Comparison of ENCODE assay signal across 9 mouse cellular contexts in genomic region chr1:152815265-152815701, GRCm38 (mm10). TPM values are rescaled to one million over a fixed set of nuclear protein-coding genes. Genes with fewer than 3 reads are reported as not detected.
A peak's percentile ranks its signal among the peaks of the same experiment; 100 is the strongest.
DNase-seq lines count a peak whose midpoint lies in the region; ATAC-seq lines count a peak whose summit lies in the region.
"Had no signal": no experiment of that assay in that cellular context is flagged by ENCODE, and none has a peak within 500 bp of the region (broad histone marks: within the 10 kb centered on the region; RNA-seq: fewer than 3 reads in every experiment).

No protein-coding gene starts in this region.

- H3K9me3 ChIP-seq in hindbrain, embryonic 10.5 days: no peaks in the 10 kb centered on the region
- H3K9me3 ChIP-seq in liver, embryonic 16.5 days (replicated peaks; ENCODE audit: control insufficient read depth, low read length): no peaks in the 10 kb centered on the region
- no peaks in the 10 kb centered on the region for H3K9me3 ChIP-seq in neural tube, embryonic 13.5 days

- peak; percentile 71 for DNase-seq in adrenal gland, postnatal 14 days
- DNase-seq in adrenal gland, adult 8-10 months: no peak
- peak; percentile 64 to 69 for DNase-seq in B cell, adult 2 months
- DNase-seq in embryo, embryonic 11 days: peak; percentile 56
- peak; percentile 79 for DNase-seq in hindbrain, embryonic 10.5 days (ENCODE audit: low spot score)
- DNase-seq in left cerebral cortex, postnatal 36 days (ENCODE audit: low spot score in 2 of 2): no peak

- H3K4me2 ChIP-seq in liver, embryonic 16.5 days (ENCODE audit: low read depth, low read length): 0 out of 2 replicates have a peak overlapping the region, but pooled peaks have one; percentile 13
- peak overlapping the region; percentile 18; the same call in 1 of the 2 replicates for H3K4me2 ChIP-seq in neural tube, embryonic 13.5 days

- intact Hi-C loops in left cerebral cortex, postnatal 36 days (cut with DNase I): loop anchor here (5.0 kb wide), 1 partner anchor 48 kb away; the partner anchor contains the start of genes Arpc5 and Rgl1

- H3K27me3 ChIP-seq in hindbrain, embryonic 10.5 days (ENCODE audit: insufficient read depth, poor library complexity, severe bottlenecking): no peaks in the 10 kb centered on the region
- no peaks in the 10 kb centered on the region for H3K27me3 ChIP-seq in liver, embryonic 16.5 days (ENCODE audit: control insufficient read depth, insufficient read depth, low read depth, low read length)
- no peaks in the 10 kb centered on the region for H3K27me3 ChIP-seq in neural tube, embryonic 13.5 days

- H3K4me1 ChIP-seq in hindbrain, embryonic 10.5 days (replicated peaks): peaks cover 71% of the 10 kb centered on the region
- no peaks in the 10 kb centered on the region for H3K4me1 ChIP-seq in liver, embryonic 16.5 days (ENCODE audit: control insufficient read depth, low read depth, low read length)
- peaks cover 38% of the 10 kb centered on the region for H3K4me1 ChIP-seq in neural tube, embryonic 13.5 days (replicated peaks)

- H3K9ac ChIP-seq in liver, embryonic 16.5 days (ENCODE audit: low read depth, low read length): no peak overlapping the region
- H3K9ac ChIP-seq in neural tube, embryonic 13.5 days: no peak overlapping the region

- peak; percentile 53 for ATAC-seq in liver, embryonic 16.5 days (ENCODE audit: low read depth)
- ATAC-seq in neural tube, embryonic 13.5 days (ENCODE audit: low read depth): peak; percentile 79

- WGBS in hindbrain, embryonic 10.5 days: 28% methylated on average over 7 of the region's 7 CpGs
- WGBS in liver, embryonic 16.5 days (ENCODE audit: insufficient replicate concordance): 54% methylated on average over 7 of the region's 7 CpGs
- 23% methylated on average over 7 of the region's 7 CpGs for WGBS in neural tube, embryonic 13.5 days

- peak overlapping the region; percentile 87 for H3K27ac ChIP-seq in hindbrain, embryonic 10.5 days
- no peak overlapping the region for H3K27ac ChIP-seq in liver, embryonic 16.5 days (ENCODE audit: low read length)
- peak overlapping the region; percentile 42; the same call in 1 of the 2 replicates for H3K27ac ChIP-seq in neural tube, embryonic 13.5 days (replicated peaks)
- H3K27ac ChIP-seq: macrophage had no signal

- no peak overlapping the region for H3K4me3 ChIP-seq in hindbrain, embryonic 10.5 days
- no peak overlapping the region for H3K4me3 ChIP-seq in liver, embryonic 16.5 days (ENCODE audit: low read depth, low read length)
- H3K4me3 ChIP-seq in neural tube, embryonic 13.5 days: no peak overlapping the region

- H3K36me3 ChIP-seq in hindbrain, embryonic 10.5 days: no peaks in the 10 kb centered on the region
- no peaks in the 10 kb centered on the region for H3K36me3 ChIP-seq in liver, embryonic 16.5 days (ENCODE audit: control insufficient read depth, insufficient read depth)
- no peaks in the 10 kb centered on the region for H3K36me3 ChIP-seq in neural tube, embryonic 13.5 days

RNA-seq across cellular contexts. Expression of gene Ncf2, which starts 15.3 kb away (rescaled TPM):
- 4.9 and 7.7 TPM in 2 replicates for total RNA-seq in adrenal gland, postnatal 14 days (2021)
- 1 to 10 TPM; 4.2 to 9.2 (median 8.3) TPM for total RNA-seq in adrenal gland, adult 8-10 months (2022)
- 2.5 and 4.2 TPM in 2 replicates for polyA plus RNA-seq in hindbrain, embryonic 10.5 days (2016; fragmentation: Nextera tagmentation; extraction: Ambion mirVana)
- 11.9 and 13.1 TPM in 2 replicates for polyA plus RNA-seq in liver, embryonic 16.5 days (2015; fragmentation: Nextera tagmentation; extraction: Ambion mirVana)
- 3.8 and 4.5 TPM in 2 replicates for polyA plus RNA-seq in neural tube, embryonic 13.5 days (2015; fragmentation: Nextera tagmentation; extraction: Ambion mirVana)
- 1 to 10 TPM; 2.7 to 3.0 TPM for total RNA-seq in left cerebral cortex, postnatal 36 days (2021)

RNA-seq across cellular contexts. Expression of gene Arpc5, which starts 48.9 kb away (rescaled TPM):
- 104 and 115 TPM in 2 replicates for total RNA-seq in adrenal gland, postnatal 14 days (2021)
- 100 to 1,000 TPM in 2 of 4 experiments, 10 to 100 TPM in 2; 83.9 to 107 (median 101) TPM for total RNA-seq in adrenal gland, adult 8-10 months (2022)
- 231 and 256 TPM in 2 replicates for polyA plus RNA-seq in hindbrain, embryonic 10.5 days (2016; fragmentation: Nextera tagmentation; extraction: Ambion mirVana)
- polyA plus RNA-seq in liver, embryonic 16.5 days (2015; fragmentation: Nextera tagmentation; extraction: Ambion mirVana): 131 and 133 TPM in 2 replicates
- polyA plus RNA-seq in neural tube, embryonic 13.5 days (2015; fragmentation: Nextera tagmentation; extraction: Ambion mirVana): 321 and 348 TPM in 2 replicates
- 10 to 100 TPM; 88.8 to 93.4 TPM for total RNA-seq in left cerebral cortex, postnatal 36 days (2021)

RNA-seq across cellular contexts. Expression of gene Rgl1, which starts 49.1 kb away (rescaled TPM):
- 32.3 and 40.5 TPM in 2 replicates for total RNA-seq in adrenal gland, postnatal 14 days (2021)
- total RNA-seq in adrenal gland, adult 8-10 months (2022): 10 to 100 TPM; 23.9 to 47.1 (median 32.6) TPM
- polyA plus RNA-seq in hindbrain, embryonic 10.5 days (2016; fragmentation: Nextera tagmentation; extraction: Ambion mirVana): 27.1 and 28.9 TPM in 2 replicates
- 12.9 and 14.2 TPM in 2 replicates for polyA plus RNA-seq in liver, embryonic 16.5 days (2015; fragmentation: Nextera tagmentation; extraction: Ambion mirVana)
- 24.8 and 25.4 TPM in 2 replicates for polyA plus RNA-seq in neural tube, embryonic 13.5 days (2015; fragmentation: Nextera tagmentation; extraction: Ambion mirVana)
- 100 to 1,000 TPM; 112 to 120 TPM for total RNA-seq in left cerebral cortex, postnatal 36 days (2021)

Comparison
In these comparisons a context has a peak if more than half of its experiments do, and no peak if none do; other contexts are left out.
1. DNase-seq: peak in adrenal gland, postnatal 14 days (single experiment), B cell, adult 2 months (2 of 2), embryo, embryonic 11 days (single experiment) and hindbrain, embryonic 10.5 days (single experiment); none in adrenal gland, adult 8-10 months (single experiment) and left cerebral cortex, postnatal 36 days (0 of 2).